Mouse (Mus musculus) hindbrain, postnatal 0 days (tissue): Measurements from ENCODE around the gene Vwa3b. TPM values are rescaled to one million over a fixed set of nuclear protein-coding genes. Genes with fewer than 3 reads are reported as not detected.

Experiments
- ATAC-seq: fragments of 200-750 bp; cut with Nextera tagmentation; 2 replicates; pipeline ENCODE4 v1.8.0; 2017; ENCODE audit warnings: mild to moderate bottlenecking, moderate TSS enrichment, moderate library complexity
- DNase-seq: peaks from one replicate; pipeline ENCODE4 v3.0.0-alpha.2; 2015; ENCODE audit warnings: low spot score
- H3K27ac ChIP-seq: fragments of 300-500 bp; sonication (generic); 2 replicates; pipeline ENCODE4 v1.5.1; 2014; ENCODE audit warnings: mild to moderate bottlenecking
- H3K27me3 ChIP-seq: fragments of 300-500 bp; sonication (generic); 2 replicates; pipeline ENCODE4 v1.6.1; 2014; ENCODE audit warnings: low read length, mixed read lengths; ENCODE audit not compliant: insufficient read depth
- H3K36me3 ChIP-seq: fragments of 300-500 bp; sonication (generic); 2 replicates; pipeline ENCODE4 v1.6.1; 2014; ENCODE audit warnings: low read length, mixed read lengths; ENCODE audit not compliant: insufficient read depth
- H3K4me1 ChIP-seq: fragments of 300-500 bp; sonication (generic); 2 replicates; pipeline ENCODE4 v1.6.1; 2014; ENCODE audit warnings: antibody characterized with exemption, low read length, mixed read lengths; ENCODE audit not compliant: insufficient read depth
- H3K4me2 ChIP-seq: fragments of 300-500 bp; sonication (generic); 2 replicates; pipeline ENCODE4 v1.6.1; 2014; ENCODE audit warnings: low read depth, mild to moderate bottlenecking, low read length, moderate library complexity, mixed read lengths
- H3K4me3 ChIP-seq: fragments of 300-500 bp; sonication (generic); 2 replicates; pipeline ENCODE4 v1.5.1; 2014; ENCODE audit warnings: low read length
- H3K9ac ChIP-seq: fragments of 300-500 bp; sonication (generic); replicated peaks from 2 replicates; pipeline ENCODE4 v1.6.1; 2014; ENCODE audit warnings: mild to moderate bottlenecking, low read length, moderate library complexity, mixed read lengths
- H3K9me3 ChIP-seq: fragments of 300-500 bp; sonication (generic); 2 replicates; pipeline ENCODE4 v1.6.1; 2016; ENCODE audit warnings: low read length, mixed read lengths
- CTCF ChIP-seq: IDR thresholded peaks from 2 replicates; pipeline ENCODE4 v1.5.1; 2016; ENCODE audit warnings: antibody characterized with exemption, control low read depth, low read depth
- WGBS: fragments of 180-500 bp; shearing (Covaris S2); extraction: QIAGEN DNeasy Blood & Tissue Kit; methylation state at CpG from one replicate; pipeline ENCODE4 v1.1.7; 2014; 5-methylcytosine and 5-hydroxymethylcytosine counted together
- polyA plus RNA-seq: library from polyadenylated mRNA; unstranded; fragments of >200 nt; fragmentation: Nextera tagmentation; extraction: Ambion mirVana; gene quantifications from 2 replicates; pipeline ENCODE4 v1.2.1, GENCODE M21; 2015
- total RNA-seq: library from RNA; depleted of rRNA; stranded (reverse); fragments of >200 nt; gene quantifications from 2 replicates; pipeline ENCODE4 v1.2.3, GENCODE M21; 2014

The Vwa3b gene
- total and polyA plus RNA-seq, 2 experiments from 2014 or later = 1.5 to 2.9 TPM

DNA sequence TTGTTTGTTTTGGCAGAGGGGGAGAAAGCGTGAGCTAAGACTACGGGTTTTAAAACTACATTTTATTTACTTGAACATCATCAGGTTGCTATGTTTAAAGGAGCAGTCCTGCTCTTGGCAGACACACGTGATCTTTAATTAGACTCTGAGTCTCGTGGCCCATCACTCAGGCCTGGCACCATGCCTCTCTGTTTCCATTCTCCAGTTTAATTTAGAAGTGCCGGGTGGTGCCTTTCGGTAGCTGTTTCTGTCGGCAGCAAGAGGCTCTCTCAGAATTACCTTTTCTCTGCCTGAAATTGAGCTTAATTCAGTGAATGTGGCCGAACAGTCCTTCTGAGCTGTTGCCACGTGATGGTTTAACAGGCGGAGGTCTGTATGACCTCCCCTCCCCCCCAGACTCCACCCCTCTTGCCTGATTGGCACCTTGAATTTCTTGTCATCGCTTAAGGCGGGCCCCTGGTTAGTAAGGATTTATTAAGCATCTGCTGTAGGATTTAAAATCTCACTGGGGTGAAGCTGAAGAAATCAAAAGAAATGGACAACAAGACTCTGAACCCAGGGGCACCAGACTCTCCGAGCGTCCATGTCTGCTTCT is 51.7 kb downstream of the Vwa3b start:
- no peak for TF ChIP-seq CTCF
- 66% methylated on average over 14 of the region's 14 CpGs for WGBS
- Histone ChIP-seq H3K4me3 (no peak overlapping the region), H3K36me3 (no peaks in the 10 kb centered on the region), H3K4me2 (no peak overlapping the region), H3K9me3 (no peaks in the 10 kb centered on the region), H3K9ac (no peak overlapping the region), H3K27me3 (no peaks in the 10 kb centered on the region), H3K4me1 (no peaks in the 10 kb centered on the region), H3K27ac (no peak overlapping the region)
- ATAC-seq = no peak
- DNase-seq = no peak

DNA sequence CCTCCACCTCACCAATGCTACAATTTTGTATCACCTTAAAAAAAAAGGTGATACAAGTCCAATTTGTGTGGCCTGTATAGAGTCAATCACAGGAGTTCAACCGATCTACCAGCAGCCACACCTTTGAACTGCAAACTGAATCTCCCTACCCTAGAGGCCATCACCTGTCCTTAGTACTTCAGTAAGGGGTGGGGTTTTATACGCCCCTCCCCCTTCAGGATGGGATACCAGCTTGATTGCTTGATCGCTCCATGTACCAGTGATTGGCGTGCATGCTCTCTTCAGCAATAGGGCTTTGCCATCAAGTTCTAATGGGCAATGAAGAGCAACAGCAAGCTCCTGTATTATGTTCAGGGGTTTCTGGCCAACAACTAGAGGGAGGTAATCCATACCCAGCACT is 54.0 kb downstream of the Vwa3b start:
- H3K27me3 ChIP-seq = no peaks in the 10 kb centered on the region
- no peaks in the 10 kb centered on the region for H3K9me3 ChIP-seq
- no peak for ATAC-seq
- no peak overlapping the region for H3K4me2 ChIP-seq
- WGBS = 86% methylated on average over 4 of the region's 4 CpGs
- H3K9ac ChIP-seq = no peak overlapping the region
- DNase-seq = no peak
- no peak overlapping the region for H3K4me3 ChIP-seq
- H3K27ac ChIP-seq = no peak overlapping the region
- no peaks in the 10 kb centered on the region for H3K36me3 ChIP-seq
- H3K4me1 ChIP-seq = no peaks in the 10 kb centered on the region
- no peak for TF ChIP-seq CTCF

DNA sequence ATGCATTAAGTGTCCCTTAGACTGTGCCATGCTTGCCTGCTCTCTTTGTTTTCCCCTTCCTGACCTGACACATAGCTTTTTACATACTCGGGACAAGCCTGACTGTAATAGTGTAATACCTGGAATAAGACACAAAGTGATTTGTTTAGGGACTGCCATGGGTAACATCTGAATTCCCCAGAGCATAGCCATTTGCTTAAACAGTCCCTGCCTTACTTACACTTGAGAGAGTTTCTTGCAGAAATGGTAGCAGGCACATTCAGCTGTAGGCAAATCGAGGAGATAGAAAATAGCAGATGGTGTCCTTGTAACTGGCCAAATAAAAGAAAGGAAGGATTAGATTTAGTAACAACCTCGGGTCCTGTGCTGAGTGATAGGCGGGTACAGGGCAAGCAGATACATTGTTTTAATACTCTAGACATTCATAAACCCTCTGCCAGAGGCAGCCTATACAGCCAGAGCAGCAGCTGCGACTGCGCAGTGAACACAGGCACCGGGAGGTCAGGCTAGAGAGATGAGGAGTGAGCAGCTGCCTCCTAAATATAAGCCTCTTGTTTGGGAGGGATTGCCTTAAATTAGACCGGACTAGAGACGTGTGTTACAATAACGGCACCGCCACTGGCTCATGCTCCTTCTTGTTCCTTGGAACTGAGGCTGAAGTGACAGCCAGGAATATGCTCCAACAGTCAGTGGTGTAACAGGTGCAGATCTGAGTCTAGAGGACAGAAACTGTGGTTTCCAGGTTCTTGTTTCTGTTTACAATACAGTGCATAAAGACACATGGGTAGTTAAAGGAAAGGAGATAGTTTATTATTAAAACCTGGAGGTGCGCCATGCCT is 55.2 kb downstream of the Vwa3b start:
- peak; percentile 44 for DNase-seq
- 0 out of 2 replicates have a peak, but pooled peaks have one; percentile 47 for ATAC-seq

DNA sequence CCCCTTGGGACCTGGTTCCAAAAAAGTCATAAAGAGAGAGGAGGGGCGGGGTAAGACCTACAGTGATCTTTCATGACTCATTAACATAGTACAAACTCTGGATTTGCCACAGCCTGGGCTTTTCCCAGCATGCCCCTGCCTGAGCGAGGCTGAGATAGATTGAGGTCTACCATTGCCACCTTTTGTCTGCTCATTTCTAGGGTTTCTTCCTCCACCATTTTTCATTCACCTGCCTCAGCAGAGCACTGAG is 55.7 kb downstream of the Vwa3b start:
- ATAC-seq = no peak
- Histone ChIP-seq H3K27ac (no peak overlapping the region), H3K9me3 (no peaks in the 10 kb centered on the region), H3K4me1 (no peaks in the 10 kb centered on the region), H3K36me3 (no peaks in the 10 kb centered on the region), H3K27me3 (no peaks in the 10 kb centered on the region), H3K4me2 (no peak overlapping the region), H3K9ac (no peak overlapping the region), H3K4me3 (no peak overlapping the region)
- WGBS = 82% methylated on average over 2 of the region's 2 CpGs
- TF ChIP-seq CTCF = no peak
- no peak for DNase-seq

More for the DNA sequence above, 55.2 kb downstream of the Vwa3b start:
- 44% methylated on average over 12 of the region's 12 CpGs for WGBS
- no peak for TF ChIP-seq CTCF
- Histone ChIP-seq H3K4me2 (no peak overlapping the region), H3K4me1 (no peaks in the 10 kb centered on the region), H3K9me3 (no peaks in the 10 kb centered on the region), H3K27me3 (no peaks in the 10 kb centered on the region), H3K36me3 (no peaks in the 10 kb centered on the region), H3K9ac (no peak overlapping the region), H3K4me3 (no peak overlapping the region), H3K27ac (no peak overlapping the region)

DNA sequence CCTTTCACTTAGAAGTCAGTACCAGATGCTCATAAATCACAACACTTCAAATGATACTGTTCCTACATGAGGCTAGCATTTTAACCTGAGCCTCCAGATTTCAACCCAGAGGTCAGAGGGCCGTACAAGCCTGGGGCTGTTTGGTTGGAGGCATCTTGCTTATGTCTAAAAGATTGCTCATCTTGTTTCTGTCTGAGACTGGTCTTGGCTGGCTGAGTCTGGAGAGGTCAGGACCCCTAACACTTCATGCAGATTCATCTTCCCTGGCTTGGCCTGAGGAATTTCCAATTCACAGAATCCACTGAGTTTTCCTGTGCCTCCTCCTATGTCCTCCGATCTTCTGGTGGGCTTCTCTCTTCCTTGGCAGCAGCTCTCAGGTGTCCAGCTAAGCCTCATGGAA is 57.7 kb downstream of the Vwa3b start:
- no peak overlapping the region for H3K4me3 ChIP-seq
- DNase-seq = no peak
- 72% methylated on average over 2 of the region's 2 CpGs for WGBS
- no peak overlapping the region for H3K27ac ChIP-seq
- no peaks in the 10 kb centered on the region for H3K36me3 ChIP-seq
- no peak overlapping the region for H3K4me2 ChIP-seq
- no peak for TF ChIP-seq CTCF
- no peaks in the 10 kb centered on the region for H3K9me3 ChIP-seq
- H3K9ac ChIP-seq = no peak overlapping the region
- no peaks in the 10 kb centered on the region for H3K27me3 ChIP-seq
- H3K4me1 ChIP-seq = no peaks in the 10 kb centered on the region
- ATAC-seq = no peak

DNA sequence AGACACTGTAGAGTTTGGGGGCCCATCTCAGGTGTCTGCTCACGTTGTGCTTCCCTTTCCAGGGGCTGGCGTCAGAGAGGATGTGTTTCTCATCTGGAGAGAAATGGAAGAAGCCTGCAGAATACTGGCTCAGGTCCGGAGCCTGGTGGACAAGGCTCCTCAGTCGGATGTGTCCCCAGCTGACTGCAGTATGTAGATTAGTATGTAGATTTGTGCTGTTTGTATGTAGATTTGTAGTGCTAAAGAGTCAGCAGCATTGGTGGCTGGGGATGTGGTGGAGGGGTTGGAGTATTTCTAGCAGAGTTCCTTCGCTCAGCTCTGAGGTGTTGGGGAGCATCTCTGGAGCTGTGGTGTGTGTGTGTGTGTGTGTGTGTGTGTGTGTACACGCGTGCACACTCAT is 58.8 kb downstream of the Vwa3b start:
- Histone ChIP-seq H3K36me3 (no peaks in the 10 kb centered on the region), H3K9me3 (no peaks in the 10 kb centered on the region), H3K27me3 (no peaks in the 10 kb centered on the region), H3K4me1 (no peaks in the 10 kb centered on the region), H3K4me2 (no peak overlapping the region), H3K9ac (no peak overlapping the region), H3K4me3 (no peak overlapping the region), H3K27ac (no peak overlapping the region)
- DNase-seq = no peak
- no peak for TF ChIP-seq CTCF
- 53% methylated on average over 7 of the region's 7 CpGs for WGBS
- no peak for ATAC-seq

DNA sequence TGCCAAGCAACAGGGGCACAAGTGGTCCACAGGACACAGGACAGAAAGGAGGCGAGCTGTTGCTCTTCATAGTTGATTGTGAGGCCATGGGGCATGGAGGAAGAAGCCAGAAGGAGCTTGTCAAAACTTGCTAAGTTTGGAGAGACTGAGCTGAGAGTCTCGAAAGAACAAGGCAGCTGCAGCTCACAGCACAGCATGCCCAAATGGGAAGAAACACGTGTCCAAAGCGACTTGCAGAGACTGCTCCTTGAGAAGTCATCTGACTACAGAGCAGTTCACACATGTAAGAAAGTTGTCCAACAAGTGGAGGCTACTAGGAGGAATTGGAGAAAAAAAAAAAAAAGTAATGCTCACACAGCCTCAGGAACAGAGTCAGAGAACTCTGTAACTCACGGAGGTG is 62.8 kb downstream of the Vwa3b start:
- Histone ChIP-seq H3K9ac (no peak overlapping the region), H3K27ac (no peak overlapping the region), H3K36me3 (no peaks in the 10 kb centered on the region), H3K27me3 (no peaks in the 10 kb centered on the region), H3K4me3 (no peak overlapping the region), H3K4me2 (no peak overlapping the region), H3K9me3 (no peaks in the 10 kb centered on the region), H3K4me1 (no peaks in the 10 kb centered on the region)
- 79% methylated on average over 5 of the region's 5 CpGs for WGBS
- no peak for DNase-seq
- no peak for ATAC-seq
- TF ChIP-seq CTCF = no peak
